Mouse (Mus musculus) stomach, postnatal 0 days (tissue): ENCODE data around the gene Ypel2.

ENCODE experiments used
- CTCF ChIP-seq: IDR thresholded peaks from 2 replicates; pipeline ENCODE4 v1.5.1; 2016; ENCODE audit warnings: antibody characterized with exemption, low read depth, mild to moderate bottlenecking, moderate library complexity
- EP300 ChIP-seq: optimal IDR thresholded peaks from 2 replicates; pipeline ENCODE3; 2016; ENCODE audit warnings: antibody characterized with exemption

GRCm38 (mm10) chr11:86951672-86952071, 41.8 kb downstream of the Ypel2 start:
- TF ChIP-seq CTCF = no peak
- TF ChIP-seq EP300 = no peak
